Mouse (Mus musculus) right cerebral cortex, adult 2 months (tissue): ENCODE results near the gene Fzd1.

Experiments
- DNase-seq, 2 experiments: peaks; one replicate each; pipeline ENCODE4 v3.0.0; 2021 to 2022; ENCODE audit warnings: low spot score in 2 of 2

The Fzd1 gene

GRCm38 (mm10) chr5:4757902-4758301 lies at the start of gene Fzd1:
Gene Fzd1, minus strand, starts transcription at chr5:4758035.
- DNase-seq = peak; percentile 84 to 85

GRCm38 (mm10) chr5:4805228-4805627 lies 47.4 kb upstream of the Fzd1 start:
- no peak for DNase-seq

- no peak for DNase-seq
Observed at GRCm38 (mm10) chr5:4803708-4804107, 45.9 kb upstream of the Fzd1 start.

- no peak for DNase-seq
Observed at GRCm38 (mm10) chr5:4801971-4802370, 44.1 kb upstream of the Fzd1 start.

- DNase-seq = no peak
Observed at GRCm38 (mm10) chr5:4801096-4801850, 43.4 kb upstream of the Fzd1 start.

GRCm38 (mm10) chr5:4791219-4791618 lies 33.4 kb upstream of the Fzd1 start:
- DNase-seq = no peak

- DNase-seq = no peak
Observed at GRCm38 (mm10) chr5:4790265-4790664, 32.4 kb upstream of the Fzd1 start.

GRCm38 (mm10) chr5:4788484-4788883 lies 30.6 kb upstream of the Fzd1 start:
- DNase-seq = no peak

- no peak for DNase-seq
Observed at GRCm38 (mm10) chr5:4786816-4787215, 29.0 kb upstream of the Fzd1 start.

- no peak for DNase-seq
Observed at GRCm38 (mm10) chr5:4778274-4778673, 20.4 kb upstream of the Fzd1 start.

GRCm38 (mm10) chr5:4776495-4776894 lies 18.7 kb upstream of the Fzd1 start:
- no peak for DNase-seq

- peak in 1 of 2 experiments; percentile 7 for DNase-seq
Observed at GRCm38 (mm10) chr5:4773090-4773772, 15.4 kb upstream of the Fzd1 start.

- no peak for DNase-seq
Observed at GRCm38 (mm10) chr5:4770609-4771008, 12.8 kb upstream of the Fzd1 start.

- no peak for DNase-seq
Observed at GRCm38 (mm10) chr5:4767896-4768295, 10.1 kb upstream of the Fzd1 start.

- no peak for DNase-seq
Observed at GRCm38 (mm10) chr5:4766719-4767118, 8.9 kb upstream of the Fzd1 start.

- DNase-seq = no peak
Observed at GRCm38 (mm10) chr5:4761891-4762290, 4.1 kb upstream of the Fzd1 start.

GRCm38 (mm10) chr5:4758331-4759080 lies 671 bp upstream of the Fzd1 start:
- no peak for DNase-seq

GRCm38 (mm10) chr5:4756871-4757711 lies 744 bp downstream of the Fzd1 start:
- peak; percentile 56 to 68 for DNase-seq

GRCm38 (mm10) chr5:4756001-4756681 lies 1.7 kb downstream of the Fzd1 start:
- DNase-seq = peak; percentile 30 to 31

GRCm38 (mm10) chr5:4755326-4755725 lies 2.5 kb downstream of the Fzd1 start:
- no peak for DNase-seq

- no peak for DNase-seq
Observed at GRCm38 (mm10) chr5:4754701-4755281, 3.0 kb downstream of the Fzd1 start.
